21 mouse cellular contexts compared by ENCODE assay signal in genomic region chr16:78121668-78122067, GRCm38 (mm10).
DNase-seq lines count a peak whose midpoint lies in the region; ATAC-seq and TF ChIP-seq lines count a peak whose summit lies in the region.
"Had no signal": no experiment of that assay in that cellular context is flagged by ENCODE, and none has a peak within 500 bp of the region (broad histone marks: within the 10 kb centered on the region; RNA-seq: fewer than 3 reads in every experiment).

No protein-coding gene starts in this region.

- no peaks in the 10 kb centered on the region for H3K27me3 ChIP-seq in intestine, embryonic 15.5 days (replicated peaks)
- no peaks in the 10 kb centered on the region for H3K27me3 ChIP-seq in intestine, embryonic 16.5 days (replicated peaks; ENCODE audit: control insufficient read depth, insufficient read depth, low read length)
- H3K27me3 ChIP-seq in intestine, postnatal 0 days (replicated peaks; ENCODE audit: control insufficient read depth, insufficient read depth, low read length) = no peaks in the 10 kb centered on the region
- H3K27me3 ChIP-seq: CH12.LX had no signal

- no peaks in the 10 kb centered on the region for H3K9me3 ChIP-seq in intestine, embryonic 15.5 days
- peaks cover 4% of the 10 kb centered on the region; the same call in 1 of the 2 replicates for H3K9me3 ChIP-seq in intestine, embryonic 16.5 days (ENCODE audit: control insufficient read depth, low read length)
- H3K9me3 ChIP-seq in intestine, postnatal 0 days (ENCODE audit: control insufficient read depth) = no peaks in the 10 kb centered on the region

- WGBS in intestine, embryonic 15.5 days = 78% methylated on average over 1 of the region's 1 CpGs
- 67% methylated on average over 1 of the region's 1 CpGs for WGBS in intestine, embryonic 16.5 days
- WGBS in intestine, postnatal 0 days = 37% methylated on average over 1 of the region's 1 CpGs

- DNase-seq in layer of hippocampus, postnatal 36 days = no peak
- no peak for DNase-seq in heart, adult 8-10 months (ENCODE audit: low spot score)
- DNase-seq: adrenal gland, adult 2 months; adrenal gland, adult 8-10 months; adrenal gland, postnatal 10 days; adrenal gland, postnatal 14 days; adrenal gland, postnatal 25 days; adrenal gland, postnatal 36 days; B cell, adult 2 months; cerebellum, adult 11 months; cerebellum, adult 11-12 months; cerebellum, adult 18-20 months had no signal

- no peak overlapping the region for H3K4me2 ChIP-seq in intestine, embryonic 15.5 days (replicated peaks)
- H3K4me2 ChIP-seq in intestine, embryonic 16.5 days (ENCODE audit: low read depth, low read length) = no peak overlapping the region
- H3K4me2 ChIP-seq in intestine, postnatal 0 days (replicated peaks; ENCODE audit: low read depth) = no peak overlapping the region

- no peaks in the 10 kb centered on the region for H3K4me1 ChIP-seq in intestine, embryonic 15.5 days (replicated peaks)
- no peaks in the 10 kb centered on the region for H3K4me1 ChIP-seq in intestine, embryonic 16.5 days (ENCODE audit: control insufficient read depth, insufficient read depth, low read length)
- H3K4me1 ChIP-seq in intestine, postnatal 0 days (replicated peaks; ENCODE audit: control insufficient read depth, insufficient read depth, low read length) = 0 out of 2 replicates have a peak, but pooled peaks cover 2% of the 10 kb centered on the region

- H3K27ac ChIP-seq in intestine, embryonic 15.5 days = no peak overlapping the region
- H3K27ac ChIP-seq in intestine, embryonic 16.5 days (ENCODE audit: low read length) = 0 out of 2 replicates have a peak overlapping the region, but pooled peaks have one; percentile 26
- no peak overlapping the region for H3K27ac ChIP-seq in intestine, postnatal 0 days (ENCODE audit: low read depth, low read length)

- no peak overlapping the region for H3K4me3 ChIP-seq in intestine, embryonic 15.5 days (replicated peaks)
- H3K4me3 ChIP-seq in intestine, embryonic 16.5 days (ENCODE audit: low read length) = no peak overlapping the region
- no peak overlapping the region for H3K4me3 ChIP-seq in intestine, postnatal 0 days (ENCODE audit: low read depth, low read length)

- no peaks in the 10 kb centered on the region for H3K36me3 ChIP-seq in intestine, embryonic 15.5 days
- no peaks in the 10 kb centered on the region for H3K36me3 ChIP-seq in intestine, embryonic 16.5 days (ENCODE audit: control insufficient read depth, insufficient read depth, low read length)
- no peaks in the 10 kb centered on the region for H3K36me3 ChIP-seq in intestine, postnatal 0 days (ENCODE audit: control insufficient read depth, insufficient read depth)
- H3K36me3 ChIP-seq: G1E had no signal

- peak; percentile 93 for ATAC-seq in intestine, embryonic 15.5 days
- ATAC-seq in intestine, embryonic 16.5 days = peak; percentile 96
- peak; percentile 95 for ATAC-seq in intestine, postnatal 0 days
- no peak for ATAC-seq in inflammation-experienced regulatory T-cells, adult 6 months
- ATAC-seq: activated CD4-positive, CD25-positive, alpha-beta regulatory T cell, adult 4 months; CD4-positive, CD25-positive, alpha-beta regulatory T cell, adult 4 months; Patski had no signal

- TF ChIP-seq CTCF in intestine, postnatal 0 days (IDR thresholded peaks at IDR 0.05; ENCODE audit: low read depth) = no peak

- no peak overlapping the region for H3K9ac ChIP-seq in intestine, embryonic 15.5 days
- no peak overlapping the region for H3K9ac ChIP-seq in intestine, embryonic 16.5 days (ENCODE audit: low read depth, low read length)
- no peak overlapping the region for H3K9ac ChIP-seq in intestine, postnatal 0 days (ENCODE audit: low read depth, low read length)
